Mouse (Mus musculus) layer of hippocampus, adult 9-10 months (tissue): ENCODE measurements at regions not wholly inside any gene's neighbourhood (a gene's known extent, or its start where the extent isn't known, plus 50 kb on each side); places are given as distances from the start of the nearest gene placed in this dataset.

ENCODE experiments used
- DNase-seq: peaks from one replicate; pipeline ENCODE4 v3.0.0; 2022; ENCODE audit warnings: low spot score

GRCm38 (mm10) chr5:82472146-82472545 lies 882.8 kb downstream of the Tecrl start:
- DNase-seq: no peak

- DNase-seq: no peak
These were observed 890.7 kb downstream of the Tecrl start for GRCm38 (mm10) chr5:82464272-82464671.

- no peak for DNase-seq
These were observed 913.7 kb downstream of the Tecrl start for GRCm38 (mm10) chr5:82441288-82441687.

GRCm38 (mm10) chr5:82440126-82440525 lies 914.9 kb downstream of the Tecrl start:
- no peak for DNase-seq

GRCm38 (mm10) chr5:82420396-82420795 lies 934.6 kb downstream of the Tecrl start:
- DNase-seq: no peak

- no peak for DNase-seq
These were observed 958.3 kb downstream of the Tecrl start for GRCm38 (mm10) chr5:82396632-82397234.

GRCm38 (mm10) chr5:82361624-82362023 lies 993.4 kb downstream of the Tecrl start:
- DNase-seq: no peak

- DNase-seq: no peak
These were observed 998.7 kb downstream of the Tecrl start for GRCm38 (mm10) chr5:82356336-82356735.

GRCm38 (mm10) chr5:82351089-82351488 lies 1003.9 kb downstream of the Tecrl start:
- DNase-seq: no peak

GRCm38 (mm10) chr5:82346672-82347071 lies 1008.3 kb downstream of the Tecrl start:
- DNase-seq: peak; percentile 77

- no peak for DNase-seq
These were observed 1030.6 kb downstream of the Tecrl start for GRCm38 (mm10) chr5:82324354-82324753.

- no peak for DNase-seq
These were observed 1035.2 kb downstream of the Tecrl start for GRCm38 (mm10) chr5:82319709-82320333.

GRCm38 (mm10) chr5:82312054-82312453 lies 1042.9 kb downstream of the Tecrl start:
- DNase-seq: no peak

- no peak for DNase-seq
These were observed 1066.7 kb downstream of the Tecrl start for GRCm38 (mm10) chr5:82288069-82288845.

GRCm38 (mm10) chr5:82253356-82254104 lies 1101.5 kb downstream of the Tecrl start:
- no peak for DNase-seq

- no peak for DNase-seq
These were observed 1128.7 kb downstream of the Tecrl start for GRCm38 (mm10) chr5:82226329-82226728.

GRCm38 (mm10) chr5:82223622-82224021 lies 1131.4 kb downstream of the Tecrl start:
- DNase-seq: no peak

GRCm38 (mm10) chr5:82203606-82204005 lies 1151.4 kb downstream of the Tecrl start:
- no peak for DNase-seq
